Comparison of ENCODE assay signal across 21 mouse cellular contexts in the genomic region with DNA sequence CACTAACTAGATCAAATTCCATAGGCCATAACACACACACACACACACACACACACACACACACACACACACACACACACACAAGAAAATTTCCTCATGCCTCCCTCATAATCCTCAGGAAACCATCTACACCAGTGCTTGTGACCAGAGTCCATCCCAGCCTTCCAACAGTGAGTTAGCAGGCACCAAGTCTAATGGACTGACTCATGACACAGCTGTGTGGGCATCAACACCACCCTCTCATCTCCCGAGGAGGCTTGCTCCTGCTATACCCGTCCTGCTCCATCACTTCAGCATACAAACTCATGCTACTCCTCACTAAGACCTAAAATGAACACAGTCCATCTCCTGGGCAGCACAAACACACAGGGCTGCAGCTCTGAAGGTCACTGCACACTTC. TPM values are rescaled to one million over a fixed set of nuclear protein-coding genes. Genes with fewer than 3 reads are reported as not detected.
DNase-seq lines count a peak whose midpoint lies in the region; ATAC-seq and TF ChIP-seq lines count a peak whose summit lies in the region.
"Had no signal": no experiment of that assay in that cellular context is flagged by ENCODE, and none has a peak within 500 bp of the region (broad histone marks: within the 10 kb centered on the region; RNA-seq: fewer than 3 reads in every experiment).

No protein-coding gene starts in this region.

- no peak for TF ChIP-seq POLR2A in thymus, adult 2 months (IDR thresholded peaks at IDR 0.05; ENCODE audit: control insufficient read depth, extremely low read depth, insufficient read depth, low read length, poor library complexity)

- no peak overlapping the region for H3K9ac ChIP-seq in limb, embryonic 12.5 days (replicated peaks)
- H3K9ac ChIP-seq: forebrain, embryonic 13.5 days; forebrain, postnatal 0 days; heart, embryonic 12.5 days; hindbrain, embryonic 12.5 days had no signal

- peak; percentile 86 for ATAC-seq in frontal cortex, adult (ENCODE audit: low TSS enrichment)
- no peak for ATAC-seq in limb, embryonic 12.5 days (ENCODE audit: insufficient number of reproducible peaks, insufficient read depth, low FRiP score, low TSS enrichment, low read depth)
- ATAC-seq: forebrain, embryonic 13.5 days; forebrain, postnatal 0 days; hindbrain, embryonic 16.5 days had no signal

- TF ChIP-seq CTCF in thymus, adult 2 months (IDR thresholded peaks at IDR 0.05; ENCODE audit: borderline replicate concordance, control insufficient read depth, extremely low read depth, insufficient read depth, low read length, poor library complexity) = no peak

- no peaks in the 10 kb centered on the region for H3K9me3 ChIP-seq in limb, embryonic 12.5 days
- no peaks in the 10 kb centered on the region for H3K9me3 ChIP-seq in limb, embryonic 10.5 days (replicated peaks)
- H3K9me3 ChIP-seq: embryonic facial prominence, embryonic 10.5 days; forebrain, embryonic 13.5 days; heart, embryonic 12.5 days; hindbrain, embryonic 12.5 days had no signal

- DNase-seq in frontal cortex, postnatal 10 days (ENCODE audit: low spot score in 2 of 2) = no peak
- DNase-seq in limb, embryonic 10.5 days (ENCODE audit: low spot score) = no peak
- DNase-seq in thymus, adult 2 months = no peak
- DNase-seq in thymus, adult 18-20 months = no peak
- DNase-seq in left cerebral cortex, adult 9 months (ENCODE audit: low spot score in 2 of 2) = no peak
- DNase-seq: adrenal gland, postnatal 10 days; B cell, adult 2 months; cerebellum, adult 18-20 months; cerebellum, adult 9-11 months; cerebellum, postnatal 36 days; forebrain, postnatal 0 days; gastrocnemius, postnatal 10 days; heart, adult 2 months; heart, postnatal 4 days had no signal

- peak overlapping the region; percentile 45; the same call in 1 of the 2 replicates for H3K27ac ChIP-seq in limb, embryonic 12.5 days
- H3K27ac ChIP-seq in limb, embryonic 10.5 days = no peak overlapping the region
- peak overlapping the region; percentile 22; the same call in 1 of the 2 replicates for H3K27ac ChIP-seq in thymus, adult 2 months (ENCODE audit: control insufficient read depth, insufficient read depth, low read length)
- H3K27ac ChIP-seq: embryonic facial prominence, embryonic 10.5 days; forebrain, embryonic 13.5 days; heart, adult 2 months; hindbrain, embryonic 12.5 days had no signal

- H3K4me3 ChIP-seq in limb, embryonic 12.5 days (replicated peaks) = no peak overlapping the region
- no peak overlapping the region for H3K4me3 ChIP-seq in limb, embryonic 10.5 days
- H3K4me3 ChIP-seq in thymus, adult 2 months (ENCODE audit: control insufficient read depth, insufficient read depth, low read length) = no peak overlapping the region
- H3K4me3 ChIP-seq: embryonic facial prominence, embryonic 10.5 days; forebrain, embryonic 13.5 days; heart, adult 2 months; heart, embryonic 12.5 days; hindbrain, embryonic 12.5 days had no signal

- peaks cover 87% of the 10 kb centered on the region for H3K36me3 ChIP-seq in limb, embryonic 12.5 days
- H3K36me3 ChIP-seq in limb, embryonic 10.5 days = peaks cover 97% of the 10 kb centered on the region
- peaks cover 31% of the 10 kb centered on the region for H3K36me3 ChIP-seq in thymus, adult 2 months (ENCODE audit: control insufficient read depth, insufficient read depth, low read length)

- H3K4me1 ChIP-seq in limb, embryonic 12.5 days (replicated peaks) = peaks cover 34% of the 10 kb centered on the region
- H3K4me1 ChIP-seq in limb, embryonic 10.5 days = peaks cover 3% of the 10 kb centered on the region; the same call in 1 of the 2 replicates
- peaks cover 22% of the 10 kb centered on the region for H3K4me1 ChIP-seq in thymus, adult 2 months (replicated peaks; ENCODE audit: control insufficient read depth, insufficient read depth, low read length)

- no peak overlapping the region for H3K4me2 ChIP-seq in limb, embryonic 12.5 days
- H3K4me2 ChIP-seq: forebrain, embryonic 13.5 days; heart, embryonic 12.5 days; hindbrain, embryonic 12.5 days had no signal

- H3K27me3 ChIP-seq in limb, embryonic 12.5 days = no peaks in the 10 kb centered on the region
- no peaks in the 10 kb centered on the region for H3K27me3 ChIP-seq in limb, embryonic 10.5 days (ENCODE audit: low read depth, poor library complexity, severe bottlenecking)
- H3K27me3 ChIP-seq in thymus, adult 2 months (ENCODE audit: control insufficient read depth, insufficient read depth, low read length) = no peaks in the 10 kb centered on the region
- H3K27me3 ChIP-seq: forebrain, embryonic 13.5 days; heart, embryonic 12.5 days; hindbrain, embryonic 12.5 days had no signal

- WGBS in limb, embryonic 12.5 days = 78% methylated on average over 2 of the region's 2 CpGs
- 81% methylated on average over 2 of the region's 2 CpGs for WGBS in limb, embryonic 10.5 days
- WGBS in thymus, adult 2 months = 90% methylated on average over 2 of the region's 2 CpGs

RNA-seq across cellular contexts. Expression of a gene that starts 11.9 kb away (rescaled TPM):
- 133 and 140 TPM in 2 replicates for polyA plus RNA-seq in limb, embryonic 12.5 days (2016; fragmentation: Nextera tagmentation; extraction: Ambion mirVana)
- 119 and 135 TPM in 2 replicates for polyA plus RNA-seq in limb, embryonic 10.5 days (2016; fragmentation: Nextera tagmentation; extraction: Ambion mirVana)
- polyA plus RNA-seq in thymus, adult 2 months (2012; rRNA removed) = 917 and 1,025 TPM in 2 replicates

RNA-seq across cellular contexts. Expression of a gene that starts 18.8 kb away (rescaled TPM):
- polyA plus RNA-seq in limb, embryonic 12.5 days (2016; fragmentation: Nextera tagmentation; extraction: Ambion mirVana) = 13.5 and 15.4 TPM in 2 replicates
- 19.0 and 19.2 TPM in 2 replicates for polyA plus RNA-seq in limb, embryonic 10.5 days (2016; fragmentation: Nextera tagmentation; extraction: Ambion mirVana)
- polyA plus RNA-seq in thymus, adult 2 months (2012; rRNA removed) = 48.3 and 52.4 TPM in 2 replicates
